Mouse (Mus musculus): ENCODE data around the gene Serpina3f.
"Not testable (repeated sequence)": the region's sequence is repeated elsewhere in the genome, so short reads cannot be mapped to it uniquely, and the experiment has no call there.

Gene Serpina3f

DNA sequence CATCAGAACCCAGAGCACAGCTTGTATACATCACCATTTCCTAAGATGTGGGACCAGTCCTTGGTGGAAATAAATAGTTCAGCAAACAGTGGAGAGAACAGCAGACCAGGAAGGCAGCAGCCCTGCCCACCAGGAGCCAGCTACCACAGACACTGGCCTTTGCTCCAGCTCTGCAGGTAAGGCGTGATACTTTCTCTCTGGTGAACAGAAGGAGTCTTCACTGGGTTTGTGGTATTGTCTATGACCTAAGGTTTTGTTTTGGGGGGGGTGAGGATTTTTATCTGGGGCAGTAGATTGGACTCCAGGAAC, at the start of gene Serpina3f:
TSS of gene Serpina3f (plus strand) at position 100 of the 309 bp plus-strand sequence.
- no peak for DNase-seq

DNA sequence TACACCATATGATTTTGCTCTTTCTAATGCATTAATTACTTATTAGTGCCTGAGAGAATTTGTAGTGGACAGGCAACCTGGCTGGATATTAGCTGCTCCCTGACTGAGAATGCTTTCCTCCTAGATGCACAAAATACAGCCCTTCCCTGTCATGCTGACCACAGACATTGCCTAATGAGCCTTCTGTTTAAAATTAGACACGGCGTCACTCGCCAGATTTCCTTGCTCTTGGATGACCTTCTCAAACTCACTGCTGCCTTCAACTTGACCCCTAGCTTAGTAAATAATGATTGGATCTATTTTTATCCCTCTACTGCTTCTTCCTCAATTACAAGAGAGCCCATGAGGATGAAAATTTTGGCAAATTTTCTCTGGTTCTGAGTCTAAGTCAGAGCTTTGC, 39.6 kb upstream of the Serpina3f start:
- no peak for DNase-seq

DNA sequence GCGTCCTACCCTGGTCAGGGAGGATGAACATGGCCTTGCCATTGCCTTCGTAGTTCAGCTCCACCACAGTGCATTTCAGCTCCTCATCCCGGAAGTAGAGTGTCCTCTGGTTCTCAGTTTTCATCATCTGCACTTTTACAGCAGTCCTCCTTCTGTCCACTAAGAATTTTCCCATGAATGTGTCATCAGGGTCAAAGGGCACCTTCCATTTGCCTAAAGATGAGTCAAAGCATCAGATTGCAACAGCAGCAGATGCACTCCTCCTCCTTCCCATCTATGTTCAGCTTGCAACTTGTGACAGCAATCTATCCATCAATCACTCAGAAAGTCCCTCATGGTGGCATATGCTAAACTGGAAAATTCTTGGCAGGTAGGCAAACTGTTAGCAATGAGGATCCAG, 38.7 kb upstream of the Serpina3f start:
- no peak for DNase-seq

DNA sequence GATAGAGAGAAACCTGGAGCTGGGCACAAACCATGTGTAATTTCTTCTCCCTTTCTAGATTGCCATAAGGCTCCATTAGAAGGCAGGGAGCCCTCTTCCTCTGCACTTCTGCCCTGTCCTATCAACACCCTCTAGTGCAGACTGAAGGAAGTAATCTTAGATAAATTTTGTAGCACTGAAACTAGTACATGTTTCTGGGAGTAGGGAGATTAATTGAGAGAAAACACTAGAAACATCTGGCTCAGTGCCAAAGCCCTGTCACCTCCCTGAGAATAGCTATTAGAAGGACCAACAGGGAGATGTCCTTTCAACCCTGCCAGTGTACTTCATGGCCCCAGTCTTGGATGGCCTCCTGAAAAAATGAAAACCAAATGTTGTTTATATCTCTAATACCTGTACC, 35.8 kb upstream of the Serpina3f start:
- DNase-seq: no peak

DNA sequence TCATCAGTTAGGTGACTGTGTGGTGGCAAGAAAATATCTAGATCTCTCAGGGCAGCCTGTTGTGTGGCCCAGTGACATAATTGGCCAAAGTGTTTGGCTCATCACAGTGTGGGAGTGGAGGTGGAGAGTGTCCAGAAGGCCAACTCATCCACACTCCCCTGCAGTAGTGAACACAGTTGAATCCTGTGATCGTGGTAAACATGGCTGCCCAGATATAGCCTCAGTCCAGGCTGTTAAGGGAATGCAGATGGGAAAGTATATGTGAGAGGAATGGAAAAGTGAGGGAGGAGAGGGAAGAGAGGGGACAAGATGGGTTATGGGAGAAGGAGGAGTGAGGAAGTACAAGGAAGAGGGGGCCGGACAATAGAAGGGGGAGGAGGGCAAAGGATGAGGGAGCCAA, 35.4 kb upstream of the Serpina3f start:
- DNase-seq: no peak

DNA sequence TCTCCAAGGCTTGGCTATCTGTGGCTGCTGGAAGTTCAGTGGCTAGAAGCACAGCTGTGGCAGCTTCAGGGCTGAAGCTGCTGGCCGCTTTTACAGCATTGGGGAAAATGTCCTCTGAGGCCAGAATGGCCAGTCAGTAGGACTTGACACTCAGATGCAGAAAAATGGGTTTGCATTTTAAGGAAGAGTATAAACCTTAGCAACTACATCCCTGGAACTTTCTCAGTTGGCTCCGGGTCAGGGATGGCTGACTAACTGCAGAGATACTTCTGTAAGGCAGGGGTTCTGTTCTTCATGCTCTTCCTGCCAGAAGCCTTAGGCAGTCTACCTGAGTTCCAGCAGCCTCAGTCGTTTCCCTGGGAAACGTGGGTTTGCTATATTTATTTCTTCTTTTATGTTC, 29.3 kb upstream of the Serpina3f start:
- no peak for DNase-seq

DNA sequence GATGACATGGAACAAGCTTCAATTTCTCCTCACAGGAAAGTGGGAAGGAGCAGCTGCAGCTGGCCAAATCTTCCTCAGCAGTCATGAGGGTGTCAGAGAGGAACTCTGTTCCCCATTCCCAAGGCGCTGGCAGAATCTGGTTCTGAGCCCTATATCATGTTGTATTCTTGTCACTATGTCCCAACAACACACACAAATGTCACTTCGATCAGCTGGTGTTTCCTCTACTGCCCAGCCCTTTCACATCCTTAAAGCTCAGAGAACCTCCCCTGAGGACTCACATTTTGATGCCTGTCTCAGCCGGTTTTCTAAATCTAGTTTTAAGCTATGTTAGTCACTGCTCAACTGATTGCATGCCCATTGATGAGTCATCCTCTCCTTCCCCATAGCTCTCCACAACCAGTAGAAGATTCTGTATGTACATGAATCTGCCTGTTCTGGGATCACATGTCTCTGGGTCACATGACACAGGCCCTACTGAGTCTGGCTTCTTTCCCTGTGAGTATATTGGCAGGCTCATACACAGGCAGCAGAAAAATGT, 28.2 kb upstream of the Serpina3f start:
- DNase-seq: peak; percentile 39

DNA sequence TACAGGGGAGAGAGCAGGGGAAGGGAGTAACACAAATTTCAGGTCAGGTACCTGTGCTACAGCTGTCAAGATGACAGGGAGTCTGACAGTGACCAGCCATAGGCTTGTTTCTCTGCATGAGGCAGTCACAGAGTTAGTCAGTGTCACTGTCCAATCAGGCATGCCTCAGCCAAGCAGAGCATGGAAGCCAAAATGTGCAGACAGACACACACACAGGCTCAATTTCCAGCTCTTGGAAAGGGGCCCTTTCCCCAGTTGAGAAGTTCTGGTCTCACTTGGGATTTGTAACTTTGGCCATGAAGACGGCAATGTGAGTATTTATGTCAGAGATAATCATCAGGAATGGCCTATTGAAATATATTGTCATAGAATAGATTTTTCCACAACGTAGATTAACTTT, 25.1 kb upstream of the Serpina3f start:
- DNase-seq: no peak

DNA sequence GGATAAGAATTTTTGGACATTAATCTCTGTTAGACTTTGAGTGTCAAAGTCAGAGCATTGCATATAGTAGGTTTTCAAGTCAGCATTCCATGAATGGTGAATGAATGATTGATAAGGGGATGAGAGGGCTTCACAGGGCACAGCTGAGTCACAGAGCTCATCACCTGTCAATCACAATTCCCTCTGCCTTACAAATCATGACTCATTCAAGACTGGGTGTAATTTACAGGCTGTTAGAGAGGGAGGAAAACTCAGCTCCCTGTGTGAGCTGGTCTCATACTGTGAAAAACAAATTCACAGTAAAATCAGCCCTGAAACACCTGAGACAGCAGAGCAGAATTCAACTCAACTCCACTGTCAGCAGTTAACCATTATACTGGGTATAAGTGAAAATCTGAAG, 23.5 kb upstream of the Serpina3f start:
- no peak for DNase-seq

DNA sequence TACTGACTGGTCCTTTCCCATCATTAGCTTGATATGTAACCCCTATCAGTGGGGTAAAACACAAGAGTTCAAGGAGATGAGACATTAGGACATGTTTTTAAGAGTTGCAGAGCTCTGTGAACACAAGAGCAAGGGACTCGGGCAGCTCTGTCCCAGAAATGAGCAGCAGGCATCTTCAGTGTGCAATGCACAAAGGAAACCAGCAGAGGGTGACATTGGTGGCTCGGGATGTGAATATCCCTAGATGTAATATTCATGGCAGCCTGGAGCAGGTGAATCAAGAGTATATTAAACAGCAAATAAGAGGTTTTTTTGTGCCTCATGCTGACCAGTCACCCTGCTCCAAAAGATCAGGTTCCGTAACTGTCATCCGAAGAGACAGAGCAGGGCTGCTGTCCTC, 5.2 kb upstream of the Serpina3f start:
- DNase-seq: no peak

DNA sequence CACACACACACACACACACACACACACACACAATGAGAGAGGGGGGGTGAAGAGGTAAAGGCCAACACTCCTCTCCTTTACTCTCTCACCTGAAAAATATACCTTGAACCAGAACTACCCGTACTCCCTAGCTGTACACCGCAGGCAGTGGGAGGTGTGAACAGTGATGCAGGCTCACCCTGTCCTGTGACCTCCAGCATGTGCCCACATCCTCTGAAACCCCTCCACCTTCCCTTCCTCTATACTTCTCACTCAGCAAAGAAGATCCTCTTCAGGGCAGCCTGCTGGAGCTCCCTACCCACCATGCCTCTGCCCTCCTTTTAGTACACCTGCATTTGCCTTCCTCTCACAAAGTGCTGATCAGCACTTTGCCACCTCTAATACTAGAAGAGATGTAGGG, 4.5 kb upstream of the Serpina3f start:
- no peak for DNase-seq

DNA sequence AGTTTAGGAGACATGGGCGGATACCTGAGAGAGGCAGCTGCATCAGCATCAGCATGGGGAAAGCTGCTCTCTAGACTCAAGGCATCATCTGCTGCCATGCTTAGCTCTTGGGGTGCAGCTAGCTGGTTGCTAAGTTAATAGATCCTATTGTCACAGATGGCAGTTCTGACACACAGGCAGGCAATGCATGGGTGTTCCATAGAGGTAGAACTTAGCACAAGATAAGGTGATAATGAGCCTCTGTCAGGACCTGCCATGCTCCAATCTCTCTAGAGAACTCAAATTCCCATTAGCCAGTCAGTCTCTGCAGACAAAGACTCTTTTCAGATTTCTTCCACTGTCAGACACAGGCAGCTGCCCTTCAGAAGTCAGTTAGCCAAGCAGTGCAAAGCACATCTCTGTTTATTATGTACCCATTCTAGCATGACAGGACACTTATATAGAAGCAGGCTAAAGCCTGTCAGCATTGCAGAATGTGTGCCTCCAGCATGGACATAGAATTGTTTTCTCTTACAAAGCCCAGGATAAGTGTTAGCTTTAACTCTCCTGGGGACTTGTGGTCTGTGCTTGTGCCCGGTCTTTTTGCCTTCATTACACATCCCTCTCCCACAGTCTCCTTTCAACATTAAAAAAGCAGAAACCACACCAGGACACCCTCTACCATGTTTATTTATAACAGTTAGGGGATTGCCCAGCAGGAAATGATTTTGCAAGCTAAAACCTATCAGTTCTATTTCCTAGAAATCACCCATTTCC, 477 bp upstream of the Serpina3f start:
- no peak for DNase-seq

DNA sequence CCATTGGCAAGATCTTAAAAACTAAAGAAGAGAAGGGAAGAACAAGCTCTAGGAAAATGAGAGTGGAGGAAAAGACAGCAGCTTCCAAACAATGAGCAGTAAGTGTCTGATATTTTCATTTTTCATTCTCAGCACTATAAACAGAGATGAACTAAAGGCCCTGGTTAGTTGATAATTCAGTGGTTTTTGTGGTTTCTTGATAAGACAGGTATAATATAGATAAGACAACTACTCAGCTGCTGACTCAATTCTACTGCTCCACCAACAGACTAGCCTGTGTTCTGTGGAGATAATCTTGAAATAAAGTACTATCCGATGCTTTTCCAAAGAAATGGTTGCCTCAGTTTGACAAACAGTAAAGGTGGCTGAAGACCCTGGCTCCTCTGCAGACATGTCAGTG, 905 bp downstream of the Serpina3f start:
- no peak for DNase-seq

DNA sequence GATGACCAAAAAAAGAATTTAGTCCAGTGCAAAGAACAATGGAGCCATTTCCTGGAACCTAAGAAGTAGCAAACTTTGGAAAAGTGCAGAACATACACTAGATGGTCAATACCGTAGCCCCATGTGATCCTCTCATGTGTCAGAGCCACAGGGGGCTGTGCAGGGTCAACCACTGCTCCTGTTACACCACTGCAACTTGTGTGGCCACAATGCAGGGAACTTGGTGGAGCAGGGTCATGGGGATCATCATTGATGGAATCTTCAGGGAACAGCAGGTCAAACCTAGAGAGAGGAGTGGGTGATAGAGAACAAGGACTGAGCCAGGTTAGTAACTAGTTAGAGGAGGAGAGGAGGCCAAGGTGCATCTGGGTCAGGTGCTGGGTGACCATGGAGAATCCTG, 7.3 kb downstream of the Serpina3f start:
- DNase-seq: no peak

DNA sequence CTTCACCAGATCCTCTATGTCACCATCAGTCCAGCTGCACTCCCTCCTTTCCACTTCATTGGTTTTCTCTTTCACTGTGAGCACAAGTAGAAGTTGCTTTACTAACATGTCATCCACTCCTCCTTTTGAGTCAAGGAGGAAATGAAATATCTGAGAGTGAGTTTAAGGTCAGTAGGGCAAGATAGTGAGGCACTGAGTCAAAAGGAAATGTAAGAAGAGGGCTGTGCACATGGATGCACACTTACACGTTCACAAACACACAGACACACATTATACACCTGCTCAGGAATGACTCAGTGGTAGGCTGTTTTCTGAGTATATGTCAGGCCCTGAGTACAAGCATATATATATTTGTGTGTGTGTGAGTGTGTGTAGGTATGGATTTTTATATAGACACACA, 9.3 kb downstream of the Serpina3f start:
- DNase-seq: no peak

DNA sequence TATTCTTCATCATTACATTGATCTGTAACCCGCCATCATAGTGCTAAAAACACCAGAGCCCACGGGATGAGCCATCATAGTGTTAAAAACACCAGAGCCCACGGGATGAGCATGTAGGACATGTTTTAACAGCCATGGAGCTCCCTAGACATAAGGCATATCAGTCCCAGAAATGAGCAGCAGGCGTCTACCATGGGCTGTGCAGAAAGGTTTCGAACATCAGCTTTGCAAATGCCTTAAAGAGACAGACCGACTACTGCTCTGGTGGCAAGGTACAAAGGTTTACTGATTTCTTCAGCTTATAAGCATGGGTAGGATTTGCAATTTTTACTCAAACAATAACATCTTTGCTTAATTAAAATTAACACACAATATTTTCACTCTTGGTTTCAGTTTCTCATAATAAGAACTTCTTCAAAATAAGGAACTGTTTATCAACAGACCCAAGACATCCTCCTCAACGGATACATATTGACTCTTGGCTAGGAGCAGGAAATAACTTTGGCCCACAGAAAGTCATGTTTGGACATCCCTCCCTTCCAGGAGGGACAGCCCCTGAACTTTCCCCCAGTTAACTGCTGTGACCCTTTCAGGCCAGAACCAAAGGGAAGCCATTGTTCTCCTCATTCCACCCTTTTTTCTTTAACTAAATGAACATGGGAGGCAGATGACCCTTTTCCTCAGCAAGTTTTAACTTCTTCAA, 10.4 kb downstream of the Serpina3f start:
- DNase-seq: no peak

DNA sequence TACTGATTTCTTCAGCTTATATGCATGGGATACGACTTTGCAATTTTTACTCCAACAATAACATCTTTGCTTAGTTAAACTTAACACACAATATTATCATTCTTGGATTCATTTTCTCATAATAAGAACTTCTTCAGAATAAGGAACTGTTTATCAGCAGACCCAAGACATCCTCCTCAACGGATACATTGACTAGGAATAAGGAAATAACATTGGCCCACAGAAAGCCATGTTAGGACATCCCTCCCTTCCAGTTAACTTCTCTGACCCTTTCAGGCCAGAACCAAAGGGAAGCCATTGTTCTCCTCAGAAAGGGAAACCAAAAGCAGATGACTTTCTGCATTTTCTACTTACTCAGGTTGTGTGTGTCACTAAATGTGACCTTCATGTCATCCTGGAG, 16.4 kb downstream of the Serpina3f start:
- no peak for DNase-seq

DNA sequence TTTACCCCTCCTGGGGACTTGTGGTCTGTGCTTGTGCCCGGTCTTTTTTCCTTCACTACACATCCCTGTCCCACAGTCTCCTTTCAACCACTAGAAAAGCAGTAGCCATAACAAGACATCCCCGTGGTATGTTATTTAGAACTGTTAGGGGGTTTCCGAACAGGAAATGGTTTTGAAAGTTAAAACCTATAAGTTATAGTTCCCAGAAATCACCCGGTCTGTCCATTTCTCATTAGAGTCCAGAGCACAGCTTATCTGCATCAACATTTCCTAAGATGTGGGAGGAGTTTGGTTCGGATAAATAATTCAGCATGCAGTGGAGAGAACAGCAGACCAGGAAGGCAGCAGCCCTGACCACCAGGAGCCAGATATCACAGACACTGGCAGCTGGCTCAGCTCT, 21.6 kb downstream of the Serpina3f start, which contains the start of gene Serpina3g:
TSS of gene Serpina3g (plus strand) at position 331 of the 400 bp plus-strand sequence.
- no peak for DNase-seq

DNA sequence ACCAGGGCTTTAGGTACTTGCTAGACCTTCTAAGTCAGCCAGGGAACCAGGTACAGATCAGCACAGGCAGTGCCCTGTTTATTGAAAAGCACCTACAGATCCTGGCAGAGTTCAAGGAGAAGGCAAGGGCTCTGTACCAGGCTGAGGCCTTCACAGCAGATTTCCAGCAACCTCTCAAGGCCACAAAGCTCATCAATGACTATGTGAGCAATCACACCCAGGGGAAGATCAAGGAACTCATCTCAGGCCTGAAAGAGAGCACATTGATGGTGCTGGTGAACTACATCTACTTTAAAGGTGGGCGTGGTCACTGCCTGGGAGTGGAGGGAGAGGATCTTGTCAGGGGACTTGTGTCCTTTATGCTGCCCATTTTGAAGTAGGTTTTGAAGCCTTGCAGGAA, 23.7 kb downstream of the Serpina3f start:
- DNase-seq: not testable (repeated sequence)

DNA sequence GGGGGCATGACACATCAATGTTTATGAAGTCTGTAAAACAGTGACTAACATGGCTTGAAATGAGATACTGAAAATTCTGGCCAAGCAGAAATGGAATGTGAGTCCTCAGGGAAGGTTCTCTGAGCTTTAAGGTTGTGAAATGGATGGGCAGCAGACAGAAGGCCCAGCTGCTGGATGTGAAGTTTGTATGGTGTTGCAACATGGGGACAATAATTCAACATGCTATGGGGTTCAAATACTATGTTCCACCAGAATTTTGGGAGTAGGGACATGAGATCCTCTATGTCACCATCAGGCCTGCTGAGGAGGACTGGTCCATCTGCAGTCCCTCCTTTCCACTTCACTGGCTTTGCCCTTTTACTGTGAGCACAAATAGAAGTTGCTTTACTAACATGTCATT, 29.0 kb downstream of the Serpina3f start:
- no peak for DNase-seq

DNA sequence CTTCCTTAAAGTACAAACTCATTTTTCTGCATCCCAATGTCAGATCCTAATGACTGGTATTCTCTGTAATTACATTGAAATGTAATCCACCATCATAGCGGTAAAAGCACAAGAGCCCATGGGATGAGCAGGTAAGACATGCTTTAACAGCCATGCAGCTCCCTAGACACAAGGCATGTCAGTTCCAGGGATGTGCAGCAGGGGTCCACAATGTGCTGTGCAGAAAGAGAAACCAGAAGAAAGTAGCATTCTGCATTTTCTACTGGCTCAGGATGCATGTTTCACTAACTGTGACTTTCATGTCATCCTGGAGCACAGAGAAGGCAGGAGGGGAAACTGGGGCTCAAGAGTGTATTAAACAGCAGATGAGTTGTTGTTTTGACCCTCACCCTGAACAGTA, 30.7 kb downstream of the Serpina3f start:
- DNase-seq: peak; percentile 23

DNA sequence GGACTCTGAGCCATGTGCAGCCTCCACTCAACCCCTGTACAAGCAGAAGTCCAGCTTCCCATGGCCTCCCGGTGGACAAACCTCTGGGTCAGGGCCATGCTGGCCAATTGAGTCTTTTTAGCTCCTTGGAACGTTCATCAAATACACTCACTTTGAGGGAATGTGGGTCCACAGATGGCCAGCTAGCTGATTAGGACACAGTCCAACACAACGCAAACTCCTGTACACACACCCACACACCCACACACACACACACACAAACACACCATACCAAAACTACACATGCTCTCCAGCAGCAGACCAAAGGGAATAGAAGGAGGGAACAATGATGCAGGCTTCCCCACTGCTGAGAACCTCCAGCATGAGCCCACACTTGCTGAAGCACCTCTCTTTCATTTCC, 31.3 kb downstream of the Serpina3f start:
- peak; percentile 17 for DNase-seq

DNA sequence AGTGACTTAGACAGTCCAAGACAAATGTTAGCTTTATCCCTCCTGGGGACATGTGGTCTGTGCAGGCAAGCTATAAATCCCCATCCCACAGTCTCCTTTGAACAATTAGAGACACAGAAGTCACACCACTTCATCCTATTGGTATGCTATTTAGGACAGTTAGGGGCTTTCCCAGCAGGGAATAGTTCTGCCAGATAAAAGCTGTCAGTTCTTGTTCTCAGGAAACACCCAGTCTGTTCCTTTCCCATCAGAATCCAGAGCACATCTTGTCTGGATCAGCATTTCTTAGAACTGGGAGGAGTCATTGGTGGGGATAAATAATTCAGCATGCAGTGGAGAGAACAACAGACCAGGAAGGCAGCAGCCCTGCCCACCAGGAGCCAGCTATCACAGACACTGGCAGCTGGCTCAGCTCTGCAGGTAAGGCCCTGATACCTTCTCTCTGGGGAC, 33.2 kb downstream of the Serpina3f start:
- DNase-seq: no peak

DNA sequence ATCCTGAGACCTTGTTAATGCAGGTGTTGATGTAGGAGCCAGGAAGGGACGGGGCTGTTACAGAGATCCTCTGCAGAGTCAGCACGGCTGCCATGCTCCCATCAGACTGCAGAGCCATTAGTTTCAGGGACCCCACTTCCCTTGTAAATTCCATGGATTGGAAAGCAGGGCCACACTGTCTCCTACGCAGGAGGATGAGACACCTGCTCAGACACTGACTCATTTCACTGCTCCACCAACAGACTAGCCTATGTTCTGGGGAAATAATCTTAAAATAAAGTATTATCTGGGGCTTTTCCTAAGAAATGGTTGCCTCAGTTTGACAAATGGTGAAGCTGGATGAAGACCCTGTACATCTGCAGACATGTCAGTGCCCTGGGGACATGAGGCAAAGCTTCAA, 33.9 kb downstream of the Serpina3f start:
- DNase-seq: peak; percentile 23
